Mouse (Mus musculus): Measurements from ENCODE around the gene Rad51b. TPM values are rescaled to one million over a fixed set of nuclear protein-coding genes. Genes with fewer than 3 reads are reported as not detected.

Rad51b gene
- polyA plus RNA-seq, 1 experiment from 2014 or later: 7.1 TPM

DNA sequence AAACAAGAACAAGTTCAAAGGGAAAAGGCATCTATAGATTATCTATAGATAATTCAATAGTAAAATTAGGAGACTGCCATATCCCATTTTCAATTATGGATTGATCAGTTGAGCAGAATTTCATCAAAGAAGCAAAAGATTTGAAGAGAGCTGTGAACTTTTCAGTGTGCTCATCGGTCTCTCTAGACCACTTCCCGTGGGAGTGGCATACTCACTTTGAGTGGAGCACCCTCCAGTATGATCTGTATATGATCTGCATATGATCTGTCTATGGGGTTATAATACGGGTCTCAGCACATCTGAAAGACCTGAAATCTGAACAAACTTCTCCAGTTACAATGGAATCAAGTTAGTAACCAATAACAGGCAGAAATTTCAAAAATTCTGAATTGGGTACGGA lies 497.7 kb downstream of the Rad51b start:
- DNase-seq (ENCODE audit: extremely low spot score, low spot score): no peak
- H3K4me3 ChIP-seq: no peak overlapping the region
- WGBS: 93% methylated on average over 4 of the region's 4 CpGs

DNA sequence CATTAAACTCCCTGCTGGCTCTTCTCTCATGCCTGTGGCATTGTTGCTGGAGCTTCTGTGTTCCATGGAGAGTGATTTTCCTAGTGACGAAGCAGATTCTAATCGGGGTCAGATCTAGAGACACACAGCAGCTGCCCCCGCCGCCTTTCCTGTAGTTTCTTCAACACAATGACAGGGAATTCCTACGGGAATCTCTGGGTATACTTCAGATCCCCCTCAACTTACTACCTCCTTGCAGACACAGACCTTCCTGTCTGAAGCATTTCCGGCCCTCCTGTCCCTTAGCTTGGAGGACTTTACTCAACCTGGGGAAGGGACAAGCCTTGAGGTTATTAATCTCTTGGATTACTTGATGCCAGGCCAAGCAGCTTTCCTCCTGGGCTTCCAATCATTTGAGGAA lies 499.2 kb downstream of the Rad51b start:
- WGBS: 72% methylated on average over 6 of the region's 6 CpGs
- Histone ChIP-seq H3K4me3 (no peak overlapping the region), H3K27ac (peak overlapping the region; percentile 74; the same call in 1 of the 2 replicates), H3K4me1 (peaks cover 38% of the 10 kb centered on the region), H3K9me3 (no peaks in the 10 kb centered on the region), H3K27me3 (ENCODE audit: poor library complexity, severe bottlenecking) (peaks cover 15% of the 10 kb centered on the region; the same call in 1 of the 2 replicates), H3K36me3 (replicated peaks) (no peaks in the 10 kb centered on the region)
- DNase-seq (ENCODE audit: extremely low spot score, low spot score): no peak

More for the DNA sequence above, 497.7 kb downstream of the Rad51b start:
- Histone ChIP-seq H3K36me3 (replicated peaks) (no peaks in the 10 kb centered on the region), H3K4me1 (peaks cover 38% of the 10 kb centered on the region), H3K9me3 (no peaks in the 10 kb centered on the region), H3K27me3 (ENCODE audit: poor library complexity, severe bottlenecking) (0 out of 2 replicates have a peak, but pooled peaks cover 6% of the 10 kb centered on the region), H3K27ac (no peak overlapping the region)

- Histone ChIP-seq H3K4me1 (peaks cover 38% of the 10 kb centered on the region), H3K9me3 (no peaks in the 10 kb centered on the region), H3K27me3 (ENCODE audit: poor library complexity, severe bottlenecking) (peaks cover 16% of the 10 kb centered on the region; the same call in 1 of the 2 replicates), H3K27ac (peak overlapping the region; percentile 74), H3K4me3 (no peak overlapping the region), H3K36me3 (replicated peaks) (no peaks in the 10 kb centered on the region)
- no peak for DNase-seq (ENCODE audit: extremely low spot score, low spot score)
- 81% methylated on average over 18 of the region's 18 CpGs for WGBS
Observed at GRCm38 (mm10) chr12:79796823-79797821, 500.0 kb downstream of the Rad51b start.

DNA sequence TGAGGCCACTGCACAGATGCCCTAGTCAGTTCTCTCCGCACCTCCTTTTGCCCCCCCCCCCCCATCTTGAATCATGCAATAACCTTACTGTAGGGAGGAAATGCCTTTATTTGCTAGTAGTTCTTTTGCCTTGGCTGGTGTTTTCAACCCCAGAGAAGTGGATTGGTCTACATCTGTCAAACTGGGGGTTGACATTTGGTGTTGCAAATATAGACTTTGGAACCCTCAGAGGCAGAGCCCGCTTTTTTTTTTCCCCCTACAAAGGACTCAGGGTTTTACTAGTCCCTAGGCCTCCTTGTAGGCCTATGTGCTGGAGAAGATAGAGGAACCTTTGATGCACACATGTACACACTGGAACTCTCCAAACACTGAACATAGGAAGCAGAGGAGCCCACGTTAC lies 501.4 kb downstream of the Rad51b start:
- H3K4me3 ChIP-seq: no peak overlapping the region
- H3K36me3 ChIP-seq (replicated peaks): no peaks in the 10 kb centered on the region
- peaks cover 24% of the 10 kb centered on the region for H3K27me3 ChIP-seq (ENCODE audit: poor library complexity, severe bottlenecking)
- H3K4me1 ChIP-seq: peaks cover 35% of the 10 kb centered on the region
- H3K9me3 ChIP-seq: no peaks in the 10 kb centered on the region
- H3K27ac ChIP-seq: peak overlapping the region; percentile 20
- no peak for DNase-seq (ENCODE audit: extremely low spot score, low spot score)
- 92% methylated on average over 3 of the region's 3 CpGs for WGBS

DNA sequence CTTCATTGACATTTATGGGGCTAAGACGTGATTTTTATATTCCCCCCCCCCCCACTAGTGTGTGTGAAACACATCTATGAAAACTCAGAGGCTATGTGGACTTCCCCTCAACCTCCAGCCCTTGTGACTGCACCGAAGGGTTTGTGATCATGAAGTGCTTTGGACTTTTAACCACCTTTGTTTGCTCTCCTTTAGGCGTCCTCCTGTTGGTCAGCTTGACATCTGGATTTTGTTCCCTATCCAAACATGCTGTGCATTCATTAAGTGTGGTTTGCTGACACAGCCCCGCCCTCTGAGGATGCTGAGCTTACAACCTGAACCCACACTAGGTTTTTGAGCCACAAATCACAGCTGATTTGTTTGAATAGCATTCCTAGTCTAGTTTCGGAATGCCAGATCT lies 502.3 kb downstream of the Rad51b start:
- Histone ChIP-seq H3K27me3 (ENCODE audit: poor library complexity, severe bottlenecking) (peaks cover 30% of the 10 kb centered on the region), H3K27ac (no peak overlapping the region), H3K36me3 (replicated peaks) (no peaks in the 10 kb centered on the region), H3K4me1 (peaks cover 42% of the 10 kb centered on the region), H3K9me3 (no peaks in the 10 kb centered on the region), H3K4me3 (no peak overlapping the region)
- no peak for DNase-seq (ENCODE audit: extremely low spot score, low spot score)
- WGBS: 64% methylated on average over 5 of the region's 5 CpGs

- WGBS: 89% methylated on average over 1 of the region's 1 CpGs
- Histone ChIP-seq H3K4me3 (no peak overlapping the region), H3K9me3 (no peaks in the 10 kb centered on the region), H3K36me3 (replicated peaks) (no peaks in the 10 kb centered on the region), H3K27ac (peak overlapping the region; percentile 88), H3K27me3 (ENCODE audit: poor library complexity, severe bottlenecking) (peaks cover 24% of the 10 kb centered on the region), H3K4me1 (peaks cover 61% of the 10 kb centered on the region)
- no peak for DNase-seq (ENCODE audit: extremely low spot score, low spot score)
Observed at GRCm38 (mm10) chr12:79803670-79804069, 506.6 kb downstream of the Rad51b start.

- no peak for DNase-seq (ENCODE audit: extremely low spot score, low spot score)
- H3K4me3 ChIP-seq: no peak overlapping the region
- peaks cover 29% of the 10 kb centered on the region for H3K27me3 ChIP-seq (ENCODE audit: poor library complexity, severe bottlenecking)
- H3K27ac ChIP-seq: peak overlapping the region; percentile 88
- peaks cover 68% of the 10 kb centered on the region for H3K4me1 ChIP-seq
- 30% methylated on average over 8 of the region's 8 CpGs for WGBS
- no peaks in the 10 kb centered on the region for H3K36me3 ChIP-seq (replicated peaks)
- H3K9me3 ChIP-seq: no peaks in the 10 kb centered on the region
Observed at GRCm38 (mm10) chr12:79804776-79805524, 507.9 kb downstream of the Rad51b start.

DNA sequence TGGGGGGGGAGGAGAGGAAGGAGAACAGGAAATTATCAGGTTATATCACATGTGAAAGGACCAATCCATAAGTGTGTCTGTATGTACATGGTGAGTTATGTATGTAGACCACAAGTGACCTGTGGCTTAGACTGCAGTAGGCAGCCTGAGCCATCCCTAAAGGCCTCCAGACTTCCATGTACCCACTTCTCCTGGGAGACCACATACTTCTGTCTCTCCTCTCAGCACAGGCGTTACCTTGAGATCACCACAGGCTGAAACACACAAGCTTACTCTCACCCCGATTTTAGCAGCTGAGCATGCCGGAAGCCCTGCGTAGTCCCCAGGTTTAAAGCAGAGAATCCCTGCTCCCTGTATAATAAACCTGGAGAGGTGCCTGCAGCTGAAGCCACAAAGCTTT lies 509.9 kb downstream of the Rad51b start:
- no peaks in the 10 kb centered on the region for H3K36me3 ChIP-seq (replicated peaks)
- peak overlapping the region; percentile 29 for H3K4me3 ChIP-seq
- peak overlapping the region; percentile 88 for H3K27ac ChIP-seq
- H3K27me3 ChIP-seq (ENCODE audit: poor library complexity, severe bottlenecking): peaks cover 39% of the 10 kb centered on the region
- peaks cover 88% of the 10 kb centered on the region for H3K4me1 ChIP-seq
- 28% methylated on average over 4 of the region's 4 CpGs for WGBS
- DNase-seq (ENCODE audit: extremely low spot score, low spot score): no peak
- no peaks in the 10 kb centered on the region for H3K9me3 ChIP-seq

GRCm38 (mm10) chr12:79807410-79807847 lies 510.3 kb downstream of the Rad51b start:
- peak; percentile 78 for DNase-seq (ENCODE audit: extremely low spot score, low spot score)
- WGBS: 6% methylated on average over 10 of the region's 10 CpGs
- Histone ChIP-seq H3K27ac (peak overlapping the region; percentile 88), H3K27me3 (ENCODE audit: poor library complexity, severe bottlenecking) (peaks cover 40% of the 10 kb centered on the region), H3K4me1 (peaks cover 92% of the 10 kb centered on the region), H3K9me3 (no peaks in the 10 kb centered on the region), H3K4me3 (peak overlapping the region; percentile 29), H3K36me3 (replicated peaks) (no peaks in the 10 kb centered on the region)

GRCm38 (mm10) chr12:79807938-79808401 lies 510.9 kb downstream of the Rad51b start:
- WGBS: 17% methylated on average over 8 of the region's 8 CpGs
- H3K9me3 ChIP-seq: no peaks in the 10 kb centered on the region
- peaks cover 98% of the 10 kb centered on the region for H3K4me1 ChIP-seq
- peak; percentile 37 for DNase-seq (ENCODE audit: extremely low spot score, low spot score)
- peak overlapping the region; percentile 88 for H3K27ac ChIP-seq
- H3K4me3 ChIP-seq: peak overlapping the region; percentile 11; the same call in 1 of the 2 replicates
- no peaks in the 10 kb centered on the region for H3K36me3 ChIP-seq (replicated peaks)
- H3K27me3 ChIP-seq (ENCODE audit: poor library complexity, severe bottlenecking): peaks cover 41% of the 10 kb centered on the region

DNA sequence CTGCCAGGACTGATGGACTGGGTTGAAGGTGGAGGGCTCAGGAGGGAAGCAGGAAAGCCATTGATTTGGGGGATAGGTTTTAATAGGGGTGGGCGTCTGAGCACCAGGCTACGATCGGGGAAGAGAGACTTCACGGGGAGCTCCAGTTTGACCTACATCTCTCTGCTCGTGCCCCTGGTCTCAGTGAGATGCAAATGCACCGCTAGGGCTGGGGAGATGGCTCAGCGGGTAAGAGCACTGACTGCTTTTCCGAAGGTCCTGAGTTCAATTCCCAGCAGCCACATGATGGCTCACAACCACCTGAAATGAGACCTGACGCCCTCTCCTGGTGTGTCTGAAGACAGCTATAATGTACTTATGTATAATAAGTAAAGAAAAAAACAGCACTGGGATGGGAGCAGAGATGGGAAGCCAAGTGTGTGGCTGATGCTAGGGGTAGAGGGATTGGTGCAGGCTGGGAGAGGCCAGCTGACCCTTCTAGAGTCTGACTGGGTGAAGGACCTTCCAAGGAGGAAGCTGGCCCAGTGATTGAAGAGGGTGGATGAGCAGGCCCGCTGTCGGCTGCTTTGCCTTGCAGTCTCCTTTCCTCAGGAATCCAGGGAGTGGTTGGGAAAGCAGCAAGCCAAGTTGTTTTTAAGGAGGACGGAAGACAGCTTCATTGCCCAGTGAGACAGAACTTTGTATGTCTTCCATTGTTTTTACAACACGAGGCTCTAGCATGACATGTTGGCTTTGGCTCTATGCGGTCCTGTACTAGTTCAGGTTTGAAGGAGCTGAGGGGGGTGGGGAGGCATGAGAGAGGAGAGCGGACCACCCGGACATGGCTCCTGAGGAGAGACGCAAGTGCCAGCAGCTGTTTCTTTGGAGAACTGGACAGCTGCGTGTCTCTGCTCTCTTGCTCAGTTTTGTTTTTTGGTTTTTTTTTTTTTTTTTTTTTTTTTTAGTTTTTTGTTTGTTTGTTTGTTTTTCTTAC lies 511.6 kb downstream of the Rad51b start:
- H3K4me3 ChIP-seq: 0 out of 2 replicates have a peak overlapping the region, but pooled peaks have one; percentile 11

More for the DNA sequence above, 511.6 kb downstream of the Rad51b start:
- H3K27ac ChIP-seq: peak overlapping the region; percentile 88
- no peaks in the 10 kb centered on the region for H3K9me3 ChIP-seq
- H3K36me3 ChIP-seq (replicated peaks): no peaks in the 10 kb centered on the region
- WGBS: 62% methylated on average over 18 of the region's 18 CpGs
- H3K4me1 ChIP-seq: peaks cover 99% of the 10 kb centered on the region
- no peak for DNase-seq (ENCODE audit: extremely low spot score, low spot score)
- H3K27me3 ChIP-seq (ENCODE audit: poor library complexity, severe bottlenecking): peaks cover 33% of the 10 kb centered on the region

Data from forebrain, embryonic 10.5 days (tissue).